Mouse (Mus musculus): Measurements from ENCODE around the gene Vmn2r104. TPM values are rescaled to one million over a fixed set of nuclear protein-coding genes. Genes with fewer than 3 reads are reported as not detected.

The Vmn2r104 gene
- total RNA-seq (2021), result not detected
- long read RNA-seq, experiment 1, result 0 reads
- long read RNA-seq, experiment 2, result 0 reads

DNA sequence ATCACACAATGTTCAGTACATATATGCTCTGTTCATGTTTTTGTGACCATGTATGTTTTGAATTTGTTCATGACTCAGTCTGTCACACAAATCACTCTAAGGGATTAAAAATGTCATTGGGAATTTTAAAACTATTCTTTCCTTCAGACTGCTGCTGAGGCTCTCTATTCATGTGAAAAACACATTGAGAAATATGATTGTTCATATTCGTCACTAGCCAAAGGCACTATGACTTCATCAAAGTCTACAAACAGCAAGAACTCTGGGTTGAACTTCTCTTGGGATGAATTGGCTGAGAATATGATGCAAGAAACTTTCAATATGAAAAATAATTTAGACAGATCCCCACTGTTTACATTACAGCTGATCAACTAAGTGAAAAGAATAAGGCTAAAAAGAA, at the start of gene Vmn2r104:
TSS of gene Vmn2r104 (minus strand) at position 101 of the 400 bp plus-strand sequence.
- no peak within 1 kb of the TSS for H3K4me3 ChIP-seq
- no peak within 1 kb of the TSS for H3K27ac ChIP-seq
- no peak for TF ChIP-seq CTCF (conservative IDR thresholded peaks at IDR 0.05)
- DNase-seq (ENCODE audit: low spot score in 2 of 2), result no peak

DNA sequence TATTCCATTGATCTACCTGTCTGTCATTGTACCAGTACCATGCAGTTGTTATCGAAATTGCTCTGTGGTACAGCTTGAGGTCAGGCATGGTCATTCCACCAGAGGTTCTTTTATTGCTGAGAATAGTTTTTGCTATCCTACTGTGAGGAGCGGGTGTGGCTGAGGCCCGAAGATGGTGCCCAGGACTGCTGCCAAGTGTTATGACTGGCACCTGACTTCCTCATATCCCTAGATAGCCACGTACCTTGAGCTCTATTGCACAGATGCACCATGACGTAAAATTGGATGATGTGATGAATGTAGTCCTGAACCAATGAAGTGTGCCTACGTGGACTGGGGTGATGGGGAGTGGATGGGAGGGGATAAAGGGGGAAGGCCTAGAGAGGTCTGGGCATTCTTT, 26.0 kb upstream of the Vmn2r104 start:
- TF ChIP-seq CTCF (conservative IDR thresholded peaks at IDR 0.05), result no peak
- Histone ChIP-seq H3K4me3 (no peak overlapping the region), H3K27ac (no peak overlapping the region)
- no peak for DNase-seq (ENCODE audit: low spot score in 2 of 2)

DNA sequence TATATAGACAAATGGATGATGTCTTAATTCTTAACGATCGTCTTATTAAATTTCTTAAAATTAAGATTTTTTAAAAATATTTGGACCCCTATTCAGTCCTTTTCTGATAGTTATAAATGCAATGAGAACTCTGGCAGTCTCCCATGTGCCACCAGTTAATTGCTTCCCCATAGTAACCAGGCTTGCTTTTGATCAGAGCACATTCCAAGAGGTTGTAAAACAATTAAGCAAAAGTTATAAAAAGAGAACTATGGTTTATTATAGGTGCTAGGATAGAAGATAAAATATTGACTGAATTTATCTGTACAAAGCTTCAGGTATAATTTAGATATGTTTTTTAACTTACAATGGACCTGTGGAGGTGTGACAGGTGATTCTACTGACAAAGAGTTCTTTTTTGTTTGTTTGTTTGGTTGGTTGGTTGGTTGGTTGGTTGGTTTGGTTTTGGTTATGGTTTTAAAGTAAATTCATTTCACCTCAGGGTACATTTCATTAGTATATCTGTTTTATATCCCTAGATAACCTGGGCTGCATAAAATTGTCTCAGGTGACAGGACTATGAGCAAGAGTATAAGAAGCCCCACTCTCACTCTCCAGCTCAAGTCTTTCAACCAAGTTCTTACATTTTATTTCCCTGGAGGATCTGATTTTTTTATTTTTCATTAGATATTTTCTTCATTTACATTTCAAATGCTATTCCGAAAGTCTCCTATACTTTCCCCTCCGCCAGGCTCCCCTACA, 23.7 kb upstream of the Vmn2r104 start:
- no peak for TF ChIP-seq CTCF (conservative IDR thresholded peaks at IDR 0.05)
- DNase-seq (ENCODE audit: low spot score in 2 of 2), result no peak
- Histone ChIP-seq H3K4me3 (no peak overlapping the region), H3K27ac (no peak overlapping the region)

Other genes with a start within 250 kb of the Vmn2r104 start
- not detected for gene Fpr-rs7, start 65.9 kb upstream of the Vmn2r104 start, total RNA-seq (2021)
- not detected for gene Fpr-rs6, start 134.8 kb upstream of the Vmn2r104 start, total RNA-seq (2021)
- not detected for gene Vmn2r105, start 186.7 kb upstream of the Vmn2r104 start, total RNA-seq (2021)
- gene Vmn2r106, start 237.2 kb upstream of the Vmn2r104 start, total RNA-seq (2021), result not detected

Measured in layer of hippocampus, adult 2 months (tissue).